Mouse (Mus musculus): Measurements from ENCODE around the gene Plekhh3.

DNA sequence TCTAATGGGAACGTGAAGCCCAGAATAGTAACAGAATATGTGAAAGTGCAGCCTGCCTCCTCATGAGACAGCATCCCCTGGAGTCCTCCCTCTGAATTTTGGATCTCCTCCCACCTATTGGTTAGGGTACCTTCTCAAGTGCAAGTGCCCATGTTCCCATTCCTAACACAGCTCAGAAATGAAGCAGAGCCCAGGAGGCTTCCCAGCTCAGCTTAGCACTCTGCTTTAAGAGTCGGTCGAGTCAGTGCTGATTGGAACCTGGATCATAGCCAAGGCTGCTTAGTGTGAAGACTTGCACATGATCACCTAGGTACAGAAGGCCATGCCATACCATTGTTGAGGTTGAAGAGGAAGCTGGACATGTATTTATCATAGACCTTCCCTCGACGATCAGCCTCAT, 23.0 kb upstream of the Plekhh3 start:
- TF ChIP-seq ZNF384 (IDR thresholded peaks at IDR 0.05; ENCODE audit: low read depth, low read length) (no peak), ZC3H11A (IDR thresholded peaks at IDR 0.05; ENCODE audit: borderline replicate concordance, low read depth, low read length) (no peak), HCFC1 (IDR thresholded peaks at IDR 0.05; ENCODE audit: borderline replicate concordance, insufficient read depth, low read length) (no peak), CHD2 (IDR thresholded peaks at IDR 0.05; ENCODE audit: low read depth, low read length) (no peak), MAFK (IDR thresholded peaks at IDR 0.05; ENCODE audit: insufficient read depth, low read depth, low read length) (no peak)

Measured in ES-E14 (cell line).